8 mouse cellular contexts compared by ENCODE assay signal in the genomic region with DNA sequence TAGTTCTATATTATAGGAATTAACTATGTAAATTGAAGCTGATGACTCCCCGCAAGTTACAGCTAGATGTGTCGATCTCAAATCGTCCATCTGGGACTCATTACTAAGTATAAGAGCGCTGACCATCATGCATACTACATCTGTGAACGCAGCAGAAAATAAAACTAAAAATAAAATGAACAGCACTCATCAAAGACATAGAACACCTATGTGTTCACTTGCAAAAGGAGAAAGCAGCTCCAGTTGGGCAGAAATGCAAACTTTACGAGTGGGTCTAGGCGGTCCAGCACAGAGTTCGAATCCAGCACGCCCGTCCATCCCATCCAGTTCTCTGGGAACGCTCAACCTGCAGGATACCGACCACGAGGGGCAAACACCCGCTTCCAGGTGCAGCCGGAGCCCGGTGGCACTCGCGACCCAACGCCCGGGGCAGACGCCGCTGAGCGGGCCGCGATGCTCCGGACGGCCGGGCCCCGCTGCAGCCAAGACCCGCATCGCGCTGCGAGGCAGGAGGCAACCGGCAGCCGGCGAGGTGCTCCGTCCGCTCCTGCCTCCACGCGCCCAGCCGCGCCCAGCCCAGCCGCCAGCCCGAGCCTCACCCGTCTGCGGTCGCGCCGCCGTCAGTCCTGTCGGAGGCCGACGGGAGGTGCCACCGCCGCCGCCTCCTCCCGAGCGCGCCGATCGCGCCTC. TPM values are rescaled to one million over a fixed set of nuclear protein-coding genes. Genes with fewer than 3 reads are reported as not detected.
DNase-seq lines count a peak whose midpoint lies in the region; ATAC-seq and TF ChIP-seq lines count a peak whose summit lies in the region.

No protein-coding gene starts in this region.

- peak overlapping the region; percentile 91 for H3K4me3 ChIP-seq in gastrocnemius, adult 2 months
- H3K4me3 ChIP-seq in limb, embryonic 13.5 days, result peak overlapping the region; percentile 79
- peak overlapping the region; percentile 73 for H3K4me3 ChIP-seq in stomach, postnatal 0 days (ENCODE audit: low read depth, low read length)

- no peak for TF ChIP-seq CTCF in gastrocnemius, adult 2 months (IDR thresholded peaks at IDR 0.05)
- TF ChIP-seq CTCF in stomach, postnatal 0 days (IDR thresholded peaks at IDR 0.05; ENCODE audit: low read depth), result no peak

- no peak for DNase-seq in gastrocnemius, adult 2 months
- no peak for DNase-seq in gastrocnemius, adult 18-20 months (ENCODE audit: low spot score)
- DNase-seq in urinary bladder, postnatal 10 days (ENCODE audit: low spot score), result peak; percentile 13
- no peak for DNase-seq in urinary bladder, adult 2 months (ENCODE audit: low spot score)
- DNase-seq in stomach, postnatal 0 days (ENCODE audit: low spot score), result no peak
- no peak for DNase-seq in urinary bladder, postnatal 14 days (ENCODE audit: low spot score)

- peaks cover 32% of the 10 kb centered on the region for H3K4me1 ChIP-seq in limb, embryonic 13.5 days
- no peaks in the 10 kb centered on the region; the same call in 1 of the 2 replicates for H3K4me1 ChIP-seq in stomach, postnatal 0 days (replicated peaks; ENCODE audit: control insufficient read depth, insufficient read depth)

- peak; percentile 89 for ATAC-seq in limb, embryonic 13.5 days (ENCODE audit: low FRiP score, low read depth)
- ATAC-seq in stomach, postnatal 0 days (ENCODE audit: low FRiP score, low TSS enrichment), result no peak
- ATAC-seq in activated CD4-positive, CD25-positive, alpha-beta regulatory T cell, adult 4 months, result no peak

- peak overlapping the region; percentile 66 for H3K4me2 ChIP-seq in limb, embryonic 13.5 days (replicated peaks)
- H3K4me2 ChIP-seq in stomach, postnatal 0 days (replicated peaks; ENCODE audit: low read depth), result peak overlapping the region; percentile 64

- H3K9ac ChIP-seq in limb, embryonic 13.5 days, result peak overlapping the region; percentile 90
- H3K9ac ChIP-seq in stomach, postnatal 0 days (ENCODE audit: low read length), result peak overlapping the region; percentile 85

- no peaks in the 10 kb centered on the region for H3K36me3 ChIP-seq in limb, embryonic 13.5 days
- H3K36me3 ChIP-seq in stomach, postnatal 0 days (ENCODE audit: control insufficient read depth, insufficient read depth, low read length), result no peaks in the 10 kb centered on the region

- WGBS in limb, embryonic 13.5 days, result 1% methylated on average over 61 of the region's 62 CpGs
- 1% methylated on average over 57 of the region's 62 CpGs for WGBS in stomach, postnatal 0 days

- H3K27ac ChIP-seq in gastrocnemius, adult 2 months, result peak overlapping the region; percentile 88
- peak overlapping the region; percentile 77; the same call in 1 of the 2 replicates for H3K27ac ChIP-seq in limb, embryonic 13.5 days
- peak overlapping the region; percentile 89 for H3K27ac ChIP-seq in stomach, postnatal 0 days (replicated peaks)

- TF ChIP-seq EP300 in stomach, postnatal 0 days (optimal IDR thresholded peaks at IDR 0.05), result no peak

- H3K27me3 ChIP-seq in limb, embryonic 13.5 days, result no peaks in the 10 kb centered on the region
- no peaks in the 10 kb centered on the region for H3K27me3 ChIP-seq in stomach, postnatal 0 days (ENCODE audit: control insufficient read depth, insufficient read depth, low read length)

- intact Hi-C loops in gastrocnemius, adult 2 months (cut with DNase I), result loop anchor here (2.0 kb wide), 1 partner anchor 31 kb away; no protein-coding TSS in a partner anchor

- H3K9me3 ChIP-seq in limb, embryonic 13.5 days, result no peaks in the 10 kb centered on the region
- no peaks in the 10 kb centered on the region for H3K9me3 ChIP-seq in stomach, postnatal 0 days (ENCODE audit: control insufficient read depth, low read length)

RNA-seq across cellular contexts. Expression of a gene that starts 0.5 kb away (rescaled TPM):
- total RNA-seq in gastrocnemius, adult 2 months (2021), result 10 to 100 TPM; 16.3 to 24.0 TPM
- total RNA-seq in gastrocnemius, adult 18-20 months (2021), result 10 to 100 TPM; 21.5 to 22.8 TPM
- polyA plus RNA-seq in urinary bladder, adult 2 months (2012; rRNA removed), result 25.7 and 36.1 TPM in 2 replicates
- polyA plus RNA-seq in limb, embryonic 13.5 days (2015; fragmentation: Nextera tagmentation; extraction: Ambion mirVana), result 59.3 and 62.3 TPM in 2 replicates
- polyA plus RNA-seq in stomach, postnatal 0 days (2015; fragmentation: Nextera tagmentation; extraction: Ambion mirVana), result 94.8 and 99.4 TPM in 2 replicates
- 100 to 1,000 TPM; 109 to 114 TPM for polyA plus RNA-seq in activated CD4-positive, CD25-positive, alpha-beta regulatory T cell, adult 4 months (2017; shearing (Covaris generic))
